Mouse (Mus musculus) midbrain, embryonic 16.5 days (tissue): ENCODE results near the gene Taf5. TPM values are rescaled to one million over a fixed set of nuclear protein-coding genes. Genes with fewer than 3 reads are reported as not detected.

Experiments
- ATAC-seq: fragments of 200-750 bp; cut with Nextera tagmentation; 2 replicates; pipeline ENCODE4 v1.8.0; 2017; ENCODE audit warnings: moderate TSS enrichment
- H3K27ac ChIP-seq: fragments of 300-500 bp; sonication (generic); 2 replicates; pipeline ENCODE4 v1.5.1; 2014; ENCODE audit warnings: mild to moderate bottlenecking, low read length, mixed read lengths
- H3K27me3 ChIP-seq: fragments of 300-500 bp; sonication (generic); 2 replicates; pipeline ENCODE4 v1.6.1; 2014; ENCODE audit warnings: low read depth, low read length, mixed read lengths; ENCODE audit not compliant: control insufficient read depth, insufficient read depth
- H3K36me3 ChIP-seq: fragments of 300-500 bp; sonication (generic); 2 replicates; pipeline ENCODE4 v1.6.1; 2014; ENCODE audit warnings: mild to moderate bottlenecking, low read length, moderate library complexity, mixed read lengths; ENCODE audit not compliant: control insufficient read depth, insufficient read depth
- H3K4me1 ChIP-seq: fragments of 300-500 bp; sonication (generic); 2 replicates; pipeline ENCODE4 v1.6.1; 2014; ENCODE audit warnings: mild to moderate bottlenecking, low read length, mixed read lengths; ENCODE audit not compliant: control insufficient read depth, insufficient read depth
- H3K4me2 ChIP-seq: fragments of 300-500 bp; sonication (generic); 2 replicates; pipeline ENCODE4 v1.6.1; 2014; ENCODE audit warnings: mild to moderate bottlenecking, low read length, mixed read lengths
- H3K4me3 ChIP-seq: fragments of 300-500 bp; sonication (generic); 2 replicates; pipeline ENCODE4 v1.5.1; 2014; ENCODE audit warnings: low read depth, mild to moderate bottlenecking, low read length, moderate library complexity, mixed read lengths
- H3K9ac ChIP-seq: fragments of 300-500 bp; sonication (generic); 2 replicates; pipeline ENCODE4 v1.6.1; 2014; ENCODE audit warnings: low read depth, low read length, mixed read lengths
- H3K9me3 ChIP-seq: fragments of 300-500 bp; sonication (generic); replicated peaks from 2 replicates; pipeline ENCODE4 v1.6.1; 2014; ENCODE audit warnings: mild to moderate bottlenecking, low read length, mixed read lengths; ENCODE audit not compliant: control insufficient read depth, poor library complexity, severe bottlenecking
- whole genome bisulfite sequencing: fragments of 180-500 bp; shearing (Covaris S2); extraction: QIAGEN DNeasy Blood & Tissue Kit; methylation state at CpG from one replicate; pipeline ENCODE4 v1.1.7; 2014; 5-methylcytosine and 5-hydroxymethylcytosine counted together
- polyA plus RNA-seq: library from polyadenylated mRNA; unstranded; fragments of >200 nt; fragmentation: Nextera tagmentation; extraction: Ambion mirVana; gene quantifications from 2 replicates; pipeline ENCODE4 v1.2.1, GENCODE M21; 2015

Taf5 gene
- polyA plus RNA-seq, 1 experiment from 2014 or later: 5.1 TPM

DNA sequence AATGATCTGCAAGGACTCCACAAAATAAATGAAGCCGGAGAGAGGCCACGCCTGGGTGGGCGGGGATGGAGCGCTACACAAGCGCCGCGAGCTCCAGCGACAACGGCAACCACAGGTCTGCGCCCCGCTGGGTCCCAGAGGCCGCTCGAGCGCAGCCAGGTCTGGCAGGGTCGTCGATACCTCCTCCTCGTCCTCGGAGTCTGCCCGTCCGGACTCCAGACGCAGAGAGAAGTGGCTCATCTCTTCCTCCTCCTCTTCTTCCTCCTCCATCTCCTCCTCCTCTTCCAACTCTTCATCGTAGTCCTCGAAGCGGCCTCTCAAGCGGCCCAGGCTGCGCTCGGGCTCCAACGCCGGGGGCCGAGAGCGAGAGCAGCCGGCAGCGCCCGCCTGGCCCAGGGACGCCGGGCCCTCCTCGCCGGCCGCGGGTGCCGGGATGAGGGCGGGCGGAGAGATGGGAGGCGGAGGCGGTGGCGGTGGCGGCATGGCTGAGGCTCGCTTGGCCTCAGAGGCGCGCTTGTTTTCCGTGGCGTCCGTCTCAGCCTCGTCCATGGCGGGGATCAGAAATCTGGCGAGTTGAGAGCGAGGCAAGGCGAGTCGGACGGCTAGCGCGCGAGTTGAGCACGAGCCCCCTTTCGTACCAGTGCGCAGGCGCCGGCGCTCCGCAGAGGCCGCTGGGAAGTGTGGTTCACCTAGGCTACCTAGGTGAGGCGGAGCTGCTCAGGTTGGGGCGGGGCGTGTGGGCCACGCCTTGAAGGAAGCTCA, 17.1 kb upstream of the Taf5 start, which contains the start of gene Pcgf6:
Pcgf6 (minus strand) TSS at position 636 of the 762 bp plus-strand sequence.
- WGBS: 1% methylated on average over 72 of the region's 75 CpGs
- no peaks in the 10 kb centered on the region for H3K27me3 ChIP-seq
- H3K27ac ChIP-seq: peak within 1 kb of the TSS; percentile 95
- peak within 1 kb of the TSS; percentile 93 for H3K9ac ChIP-seq
- H3K4me3 ChIP-seq: peak within 1 kb of the TSS; percentile 95
- H3K9me3 ChIP-seq: no peaks in the 10 kb centered on the region
- H3K36me3 ChIP-seq: peaks cover 3% of the 10 kb centered on the region
- peaks cover 12% of the 10 kb centered on the region for H3K4me1 ChIP-seq
- ATAC-seq: peak; percentile 95
- peak within 1 kb of the TSS; percentile 87 for H3K4me2 ChIP-seq

DNA sequence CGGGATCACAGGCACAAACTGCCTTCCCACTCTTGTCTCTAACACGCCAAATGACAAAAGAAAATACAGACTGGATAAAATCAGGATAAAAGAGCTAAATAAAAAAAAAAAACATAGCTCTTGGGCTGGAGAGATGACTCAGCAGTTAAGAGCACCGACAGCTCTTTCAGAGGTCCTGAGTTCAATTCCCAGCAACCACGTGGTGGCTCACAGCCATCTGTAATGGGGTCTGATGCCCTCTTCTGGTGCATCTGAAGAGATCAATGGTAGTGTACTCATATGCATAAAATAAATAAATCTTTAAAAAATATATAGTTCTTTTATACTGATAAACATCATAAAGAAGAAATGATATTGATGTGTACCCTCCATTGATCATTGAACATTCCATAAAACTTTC, 14.6 kb upstream of the Taf5 start:
- no peak overlapping the region for H3K4me3 ChIP-seq
- peaks cover 12% of the 10 kb centered on the region for H3K4me1 ChIP-seq
- H3K9me3 ChIP-seq: no peaks in the 10 kb centered on the region
- H3K27me3 ChIP-seq: no peaks in the 10 kb centered on the region
- no peak for ATAC-seq
- H3K4me2 ChIP-seq: no peak overlapping the region
- 84% methylated on average over 4 of the region's 4 CpGs for WGBS
- H3K27ac ChIP-seq: no peak overlapping the region
- H3K36me3 ChIP-seq: no peaks in the 10 kb centered on the region
- H3K9ac ChIP-seq: no peak overlapping the region

GRCm38 (mm10) chr19:47053471-47053870, 14.1 kb upstream of the Taf5 start:
- WGBS: 84% methylated on average over 4 of the region's 4 CpGs

DNA sequence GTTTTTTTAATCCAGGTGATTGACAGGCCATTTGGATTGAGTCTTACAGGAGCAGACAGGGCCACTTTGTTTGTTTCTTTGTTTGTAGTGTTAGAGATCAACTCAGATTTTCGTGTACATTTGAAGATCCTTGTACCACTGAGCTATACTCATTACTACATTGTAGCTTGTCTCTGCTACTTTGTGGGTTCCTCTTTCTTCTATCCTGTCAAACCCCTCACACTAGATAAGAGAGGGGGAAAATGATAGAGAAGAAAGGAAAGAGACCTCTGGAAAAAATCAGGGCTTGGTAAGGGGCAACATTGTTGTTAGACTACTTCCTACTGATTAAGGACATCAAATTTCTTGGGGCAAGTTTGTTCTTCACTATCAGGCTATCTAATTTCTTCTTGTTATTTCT, 9.9 kb upstream of the Taf5 start:
- H3K4me3 ChIP-seq: no peak overlapping the region
- H3K9ac ChIP-seq: no peak overlapping the region
- 82% methylated on average over 1 of the region's 1 CpGs for WGBS
- H3K4me2 ChIP-seq: no peak overlapping the region
- H3K27ac ChIP-seq: no peak overlapping the region
- ATAC-seq: no peak
- no peaks in the 10 kb centered on the region for H3K36me3 ChIP-seq
- H3K4me1 ChIP-seq: no peaks in the 10 kb centered on the region
- no peaks in the 10 kb centered on the region; the same call in 1 of the 2 replicates for H3K9me3 ChIP-seq
- H3K27me3 ChIP-seq: no peaks in the 10 kb centered on the region

More at GRCm38 (mm10) chr19:47053471-47053870, 14.1 kb upstream of the Taf5 start:
- Histone ChIP-seq H3K4me1 (peaks cover 12% of the 10 kb centered on the region), H3K9me3 (no peaks in the 10 kb centered on the region), H3K4me2 (no peak overlapping the region), H3K36me3 (no peaks in the 10 kb centered on the region), H3K9ac (no peak overlapping the region), H3K27me3 (no peaks in the 10 kb centered on the region), H3K4me3 (no peak overlapping the region), H3K27ac (no peak overlapping the region)
- ATAC-seq: no peak

GRCm38 (mm10) chr19:47065860-47066259, 1.7 kb upstream of the Taf5 start:
- Histone ChIP-seq H3K4me2 (no peak overlapping the region), H3K4me3 (no peak overlapping the region), H3K9me3 (no peaks in the 10 kb centered on the region), H3K4me1 (peaks cover 13% of the 10 kb centered on the region), H3K27ac (no peak overlapping the region), H3K36me3 (0 out of 2 replicates have a peak, but pooled peaks cover 2% of the 10 kb centered on the region), H3K27me3 (no peaks in the 10 kb centered on the region), H3K9ac (no peak overlapping the region)
- WGBS: 95% methylated on average over 3 of the region's 3 CpGs
- no peak for ATAC-seq

DNA sequence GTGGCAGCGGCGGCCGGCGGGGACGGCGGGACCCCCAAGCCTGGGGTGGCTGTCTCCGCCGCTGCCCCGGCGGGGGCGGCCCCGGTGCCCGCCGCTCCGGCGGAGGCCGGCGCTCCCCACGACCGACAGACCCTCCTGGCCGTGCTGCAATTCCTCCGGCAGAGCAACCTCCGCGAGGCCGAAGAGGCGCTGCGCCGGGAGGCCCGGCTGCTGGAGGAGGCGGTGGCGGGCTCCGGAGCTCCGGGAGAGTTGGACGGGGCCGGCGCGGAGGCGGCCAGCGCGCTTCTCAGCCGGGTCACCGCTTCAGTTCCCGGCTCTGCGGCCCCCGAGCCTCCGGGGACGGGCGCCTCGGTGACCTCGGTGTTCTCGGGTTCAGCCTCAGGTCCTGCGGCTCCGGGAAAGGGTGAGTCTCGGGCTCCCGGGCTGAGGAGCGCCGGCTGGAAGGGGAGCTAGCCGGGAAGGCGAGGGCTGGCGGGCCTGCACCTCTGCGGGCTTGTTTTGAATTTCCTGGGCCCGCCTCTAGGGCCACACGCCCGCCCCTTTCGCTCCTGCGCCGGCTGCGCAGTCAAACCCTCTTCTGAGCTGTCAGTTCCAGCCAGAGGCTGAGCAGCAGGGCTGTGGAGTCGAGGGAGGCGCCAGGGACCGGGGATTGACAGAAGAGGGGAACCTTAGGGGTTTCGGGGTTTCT, 522 bp downstream of the Taf5 start:
- Histone ChIP-seq H3K36me3 (peaks cover 13% of the 10 kb centered on the region), H3K9me3 (no peaks in the 10 kb centered on the region), H3K27ac (peak overlapping the region; percentile 92), H3K4me3 (peak overlapping the region; percentile 62), H3K9ac (peak overlapping the region; percentile 92), H3K27me3 (no peaks in the 10 kb centered on the region), H3K4me1 (peaks cover 13% of the 10 kb centered on the region), H3K4me2 (peak overlapping the region; percentile 85)
- ATAC-seq: peak; percentile 94
- WGBS: under 1% methylated on average over 57 of the region's 72 CpGs

DNA sequence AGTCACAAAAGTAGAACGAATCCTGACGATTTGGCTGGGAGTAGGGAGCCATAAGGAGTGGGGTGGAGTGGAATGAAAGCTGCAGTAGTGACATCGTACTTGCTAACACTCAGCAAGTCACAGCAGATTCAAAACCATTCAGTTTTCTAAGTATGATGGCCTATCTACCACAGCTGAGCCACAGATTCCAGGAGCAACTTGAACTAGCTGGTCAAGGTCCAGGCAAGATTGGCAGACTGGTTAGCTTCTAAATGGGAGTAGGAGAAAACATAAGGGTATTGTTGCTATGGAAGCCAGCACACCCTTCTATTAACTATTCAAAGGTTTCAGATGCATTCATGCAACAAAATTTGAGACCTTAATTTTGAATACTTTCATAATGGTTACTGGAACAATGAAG, 20.7 kb downstream of the Taf5 start:
- Histone ChIP-seq H3K9ac (no peak overlapping the region), H3K4me3 (no peak overlapping the region), H3K27ac (no peak overlapping the region), H3K4me1 (peaks cover 25% of the 10 kb centered on the region), H3K9me3 (no peaks in the 10 kb centered on the region), H3K36me3 (peaks cover 20% of the 10 kb centered on the region), H3K27me3 (no peaks in the 10 kb centered on the region), H3K4me2 (no peak overlapping the region)
- ATAC-seq: no peak
- 89% methylated on average over 3 of the region's 3 CpGs for WGBS

DNA sequence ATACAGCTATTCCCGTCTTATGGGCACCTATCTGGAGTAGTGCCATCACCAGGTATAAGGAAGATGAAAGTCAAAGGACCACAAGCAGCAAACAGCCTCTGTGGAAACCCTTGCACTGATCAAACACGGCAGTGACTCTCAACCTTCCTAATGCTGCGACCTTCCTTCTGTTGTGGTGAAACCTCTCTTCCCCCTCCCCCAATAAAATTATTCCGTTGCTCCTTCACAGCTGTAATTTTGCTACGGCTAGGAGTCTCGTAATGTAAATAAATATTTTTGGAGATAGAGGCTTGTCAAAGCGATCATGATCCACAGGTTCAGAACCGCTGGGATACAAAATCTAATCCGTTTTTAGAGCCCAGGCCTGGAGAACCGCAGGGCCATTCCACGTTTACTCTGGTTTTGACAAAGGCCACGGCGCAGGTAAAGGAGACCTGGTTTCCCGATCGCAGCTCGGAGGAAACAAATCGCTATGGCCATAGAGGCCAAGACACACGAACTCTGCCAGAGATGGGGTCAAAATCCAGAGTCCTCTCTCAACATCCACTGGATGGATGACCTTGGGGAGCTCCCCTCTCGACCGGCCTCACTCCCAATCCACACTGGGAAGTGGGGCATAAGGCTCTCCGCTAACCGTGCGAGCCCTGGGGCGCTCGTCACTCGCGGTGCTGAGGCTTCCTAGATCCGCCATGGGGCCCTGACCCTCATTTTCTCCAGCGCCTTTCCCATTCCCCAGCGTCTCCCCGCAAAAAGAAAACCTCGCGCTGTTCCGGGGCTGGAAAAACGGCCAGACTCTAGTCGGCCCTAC, 22.4 kb downstream of the Taf5 start:
- Histone ChIP-seq H3K27me3 (no peaks in the 10 kb centered on the region), H3K27ac (peak overlapping the region; percentile 90), H3K4me3 (peak overlapping the region; percentile 96), H3K36me3 (peaks cover 7% of the 10 kb centered on the region; the same call in 1 of the 2 replicates), H3K4me2 (peak overlapping the region; percentile 95), H3K9ac (peak overlapping the region; percentile 99), H3K9me3 (no peaks in the 10 kb centered on the region), H3K4me1 (peaks cover 25% of the 10 kb centered on the region)
- 3% methylated on average over 36 of the region's 36 CpGs for WGBS
- ATAC-seq: peak; percentile 69
